ENCODE assay signal across 16 mouse cellular contexts in the genomic region with DNA sequence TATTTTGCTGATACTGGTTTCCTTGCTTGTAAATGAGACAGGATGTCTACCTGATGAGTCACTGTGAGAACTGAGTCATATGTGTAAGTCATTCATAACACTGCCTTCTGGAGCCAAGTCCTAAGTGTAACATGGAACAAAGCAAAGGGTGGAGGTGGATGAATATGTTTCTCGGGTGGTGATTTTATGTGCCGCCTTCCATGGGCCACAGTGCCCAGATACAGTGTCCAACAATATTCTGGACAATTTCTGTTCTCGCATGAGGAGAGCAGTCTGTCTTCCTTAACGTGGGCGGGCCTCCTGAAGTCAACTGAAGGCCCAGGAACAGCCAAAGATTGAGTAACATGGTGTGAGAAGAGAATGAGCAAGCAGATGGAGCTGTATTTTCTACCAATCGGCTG.
A peak's percentile ranks its signal among the peaks of the same experiment; 100 is the strongest.
DNase-seq lines count a peak whose midpoint lies in the region; ATAC-seq and TF ChIP-seq lines count a peak whose summit lies in the region.
"Had no signal": no experiment of that assay in that cellular context is flagged by ENCODE, and none has a peak within 500 bp of the region (broad histone marks: within the 10 kb centered on the region; RNA-seq: fewer than 3 reads in every experiment).

No protein-coding gene starts in this region.

- no peaks in the 10 kb centered on the region for H3K27me3 ChIP-seq in heart, embryonic 11.5 days (ENCODE audit: control insufficient read depth, insufficient read depth, low read length)
- H3K27me3 ChIP-seq in stomach, postnatal 0 days (ENCODE audit: control insufficient read depth, insufficient read depth, low read length), result no peaks in the 10 kb centered on the region
- H3K27me3 ChIP-seq: heart, embryonic 15.5 days; intestine, embryonic 15.5 days; limb, embryonic 12.5 days; lung, embryonic 15.5 days had no signal

- no peak overlapping the region for H3K9ac ChIP-seq in heart, embryonic 11.5 days (ENCODE audit: low read depth, low read length)
- H3K9ac ChIP-seq in stomach, postnatal 0 days (ENCODE audit: low read length), result no peak overlapping the region
- H3K9ac ChIP-seq: heart, embryonic 15.5 days; intestine, embryonic 15.5 days; limb, embryonic 12.5 days; lung, embryonic 15.5 days had no signal

- no peak for TF ChIP-seq EP300 in stomach, postnatal 0 days (optimal IDR thresholded peaks at IDR 0.05)

- TF ChIP-seq CTCF in stomach, postnatal 0 days (IDR thresholded peaks at IDR 0.05; ENCODE audit: low read depth), result no peak

- H3K4me3 ChIP-seq in heart, embryonic 11.5 days (ENCODE audit: low read depth, low read length), result no peak overlapping the region
- no peak overlapping the region for H3K4me3 ChIP-seq in stomach, postnatal 0 days (ENCODE audit: low read depth, low read length)
- H3K4me3 ChIP-seq: embryonic facial prominence, embryonic 10.5 days; heart, embryonic 15.5 days; intestine, embryonic 15.5 days; limb, embryonic 12.5 days; lung, embryonic 15.5 days had no signal

- WGBS in heart, embryonic 11.5 days (ENCODE audit: insufficient replicate concordance), result 78% methylated on average over 6 of the region's 6 CpGs
- 80% methylated on average over 6 of the region's 6 CpGs for WGBS in stomach, postnatal 0 days

- ATAC-seq in heart, embryonic 11.5 days (replicated peaks; ENCODE audit: insufficient number of reproducible peaks, low FRiP score, low TSS enrichment), result no peak
- peak; percentile 83 for ATAC-seq in stomach, postnatal 0 days (ENCODE audit: low FRiP score, low TSS enrichment)
- ATAC-seq: forebrain, embryonic 14.5 days; intestine, embryonic 15.5 days; midbrain, embryonic 16.5 days had no signal

- DNase-seq in heart, adult 11 months, result peak; percentile 93
- peak; percentile 28 for DNase-seq in right cerebral cortex, postnatal 25 days
- DNase-seq in right cerebral cortex, postnatal 10 days (ENCODE audit: low spot score in 2 of 2), result no peak
- peak; percentile 13 for DNase-seq in gonadal fat pad, adult 2 months (ENCODE audit: low read depth)
- DNase-seq in stomach, postnatal 0 days (ENCODE audit: low spot score), result no peak
- DNase-seq in kidney, postnatal 14 days, result no peak
- no peak for DNase-seq in c-Kit-positive CD71-positive TER-119-positive erythroid progenitor cells, embryonic 14.5 days (ENCODE audit: low spot score)
- DNase-seq: cerebellum, adult 2 months had no signal

- H3K4me2 ChIP-seq in heart, embryonic 11.5 days, result no peak overlapping the region
- no peak overlapping the region for H3K4me2 ChIP-seq in stomach, postnatal 0 days (replicated peaks; ENCODE audit: low read depth)
- H3K4me2 ChIP-seq: heart, embryonic 15.5 days; intestine, embryonic 15.5 days; limb, embryonic 12.5 days; lung, embryonic 15.5 days had no signal

- no peaks in the 10 kb centered on the region for H3K4me1 ChIP-seq in heart, embryonic 11.5 days (ENCODE audit: control insufficient read depth, insufficient read depth, low read length)
- no peaks in the 10 kb centered on the region for H3K4me1 ChIP-seq in stomach, postnatal 0 days (replicated peaks; ENCODE audit: control insufficient read depth, insufficient read depth)
- H3K4me1 ChIP-seq: heart, embryonic 15.5 days; intestine, embryonic 15.5 days; limb, embryonic 12.5 days; lung, embryonic 15.5 days had no signal

- H3K9me3 ChIP-seq in heart, embryonic 11.5 days (replicated peaks; ENCODE audit: control insufficient read depth, low read length), result no peaks in the 10 kb centered on the region
- no peaks in the 10 kb centered on the region for H3K9me3 ChIP-seq in stomach, postnatal 0 days (ENCODE audit: control insufficient read depth, low read length)
- H3K9me3 ChIP-seq: embryonic facial prominence, embryonic 10.5 days; heart, embryonic 15.5 days; intestine, embryonic 15.5 days; limb, embryonic 12.5 days; lung, embryonic 15.5 days had no signal

- no peaks in the 10 kb centered on the region for H3K36me3 ChIP-seq in heart, embryonic 11.5 days (ENCODE audit: control insufficient read depth, insufficient read depth, low read length)
- no peaks in the 10 kb centered on the region for H3K36me3 ChIP-seq in stomach, postnatal 0 days (ENCODE audit: control insufficient read depth, insufficient read depth, low read length)
- H3K36me3 ChIP-seq: embryonic facial prominence, embryonic 10.5 days; heart, embryonic 15.5 days; intestine, embryonic 15.5 days; limb, embryonic 12.5 days; lung, embryonic 15.5 days had no signal

- H3K27ac ChIP-seq in heart, embryonic 11.5 days (ENCODE audit: low read depth, low read length), result no peak overlapping the region
- H3K27ac ChIP-seq in stomach, postnatal 0 days (replicated peaks), result no peak overlapping the region
- H3K27ac ChIP-seq: embryonic facial prominence, embryonic 10.5 days; heart, embryonic 15.5 days; intestine, embryonic 15.5 days; limb, embryonic 12.5 days; lung, embryonic 15.5 days had no signal

Comparison
In these comparisons a context has a peak if more than half of its experiments do, and no peak if none do; other contexts are left out.
1. DNase-seq: peak in heart, adult 11 months (single experiment), right cerebral cortex, postnatal 25 days (single experiment) and gonadal fat pad, adult 2 months (single experiment); none in right cerebral cortex, postnatal 10 days (0 of 2), stomach, postnatal 0 days (single experiment), kidney, postnatal 14 days (single experiment) and c-Kit-positive CD71-positive TER-119-positive erythroid progenitor cells, embryonic 14.5 days (single experiment).